Mouse (Mus musculus): ENCODE measurements around the gene Dnajc28. TPM values are rescaled to one million over a fixed set of nuclear protein-coding genes. Genes with fewer than 3 reads are reported as not detected.

Dnajc28 gene
- polyA plus RNA-seq, 1 experiment from 2014 or later: 5.9 TPM

Other genes starting within 250 kb of the Dnajc28 start
- gene Ifnar2, start 246.2 kb downstream of the Dnajc28 start, polyA plus RNA-seq (2015; fragmentation: Nextera tagmentation; extraction: Ambion mirVana): 42.3 and 45.8 TPM in 2 replicates
- not detected in 2 replicates for gene Gm21970, start 227.3 kb downstream of the Dnajc28 start, polyA plus RNA-seq (2015; fragmentation: Nextera tagmentation; extraction: Ambion mirVana)
- gene Il10rb, start 212.9 kb downstream of the Dnajc28 start, polyA plus RNA-seq (2015; fragmentation: Nextera tagmentation; extraction: Ambion mirVana): 14.4 and 26.5 TPM in 2 replicates
- gene Ifnar1, start 133.8 kb downstream of the Dnajc28 start, polyA plus RNA-seq (2015; fragmentation: Nextera tagmentation; extraction: Ambion mirVana): 45.3 and 46.8 TPM in 2 replicates
- 106 and 112 TPM in 2 replicates for gene Ifngr2, start 72.0 kb downstream of the Dnajc28 start, polyA plus RNA-seq (2015; fragmentation: Nextera tagmentation; extraction: Ambion mirVana)
- 102 and 112 TPM in 2 replicates for gene Tmem50b, start 21.2 kb downstream of the Dnajc28 start, polyA plus RNA-seq (2015; fragmentation: Nextera tagmentation; extraction: Ambion mirVana)
- 56.6 and 80.4 TPM in 2 replicates for gene Gart, start 27.9 kb upstream of the Dnajc28 start, polyA plus RNA-seq (2015; fragmentation: Nextera tagmentation; extraction: Ambion mirVana)
- gene Son, start 28.5 kb upstream of the Dnajc28 start, polyA plus RNA-seq (2015; fragmentation: Nextera tagmentation; extraction: Ambion mirVana): 103 and 106 TPM in 2 replicates
- gene Donson, start 69.7 kb upstream of the Dnajc28 start, polyA plus RNA-seq (2015; fragmentation: Nextera tagmentation; extraction: Ambion mirVana): 19.4 and 21.7 TPM in 2 replicates
- 98.8 and 113 TPM in 2 replicates for gene Cryzl1, start 109.9 kb upstream of the Dnajc28 start, polyA plus RNA-seq (2015; fragmentation: Nextera tagmentation; extraction: Ambion mirVana)
- gene Itsn1, start 110.3 kb upstream of the Dnajc28 start, polyA plus RNA-seq (2015; fragmentation: Nextera tagmentation; extraction: Ambion mirVana): 44.5 and 48.6 TPM in 2 replicates